Mouse (Mus musculus) liver, embryonic 15.5 days (tissue): ENCODE results near the gene Prrxl1. TPM values are rescaled to one million over a fixed set of nuclear protein-coding genes. Genes with fewer than 3 reads are reported as not detected.

Experiments used
- ATAC-seq: fragments of 200-750 bp; cut with Nextera tagmentation; 2 replicates; pipeline ENCODE4 v1.8.0; 2017; ENCODE audit warnings: moderate number of reproducible peaks, mild to moderate bottlenecking, moderate library complexity; ENCODE audit not compliant: insufficient read depth
- H3K27ac ChIP-seq: fragments of 300-500 bp; sonication (generic); replicated peaks from 2 replicates; pipeline ENCODE4 v1.5.1; 2015; ENCODE audit warnings: mild to moderate bottlenecking, inconsistent platforms
- H3K27me3 ChIP-seq: fragments of 300-500 bp; sonication (generic); 2 replicates; pipeline ENCODE4 v1.6.1; 2015; ENCODE audit warnings: mild to moderate bottlenecking, inconsistent platforms
- H3K36me3 ChIP-seq: fragments of 300-500 bp; sonication (generic); replicated peaks from 2 replicates; pipeline ENCODE4 v1.6.1; 2015; ENCODE audit warnings: moderate library complexity, mild to moderate bottlenecking, inconsistent platforms
- H3K4me1 ChIP-seq: fragments of 300-500 bp; sonication (generic); replicated peaks from 2 replicates; pipeline ENCODE4 v1.6.1; 2015; ENCODE audit warnings: inconsistent platforms
- H3K4me2 ChIP-seq: fragments of 300-500 bp; sonication (generic); 2 replicates; pipeline ENCODE4 v1.6.1; 2015; ENCODE audit warnings: moderate library complexity, mild to moderate bottlenecking, inconsistent platforms
- H3K4me3 ChIP-seq: fragments of 300-500 bp; sonication (generic); replicated peaks from 2 replicates; pipeline ENCODE4 v1.5.1; 2015; ENCODE audit warnings: mild to moderate bottlenecking, inconsistent platforms
- H3K9ac ChIP-seq: fragments of 300-500 bp; sonication (generic); 2 replicates; pipeline ENCODE4 v1.6.1; 2015; ENCODE audit warnings: moderate library complexity, mild to moderate bottlenecking, inconsistent platforms
- H3K9me3 ChIP-seq: fragments of 300-500 bp; sonication (generic); replicated peaks from 2 replicates; pipeline ENCODE4 v1.6.1; 2016; ENCODE audit warnings: inconsistent platforms
- WGBS: fragments of 180-500 bp; shearing (Covaris S2); methylation state at CpG from one replicate; pipeline ENCODE4 v1.1.7; 2015; ENCODE audit warnings: mixed read lengths; ENCODE audit not compliant: insufficient replicate concordance; 5-methylcytosine and 5-hydroxymethylcytosine counted together
- polyA plus RNA-seq: library from polyadenylated mRNA; unstranded; fragments of >200 nt; fragmentation: Nextera tagmentation; extraction: Ambion mirVana; gene quantifications from 2 replicates; pipeline ENCODE4 v1.2.1, GENCODE M21; 2015

Gene Prrxl1
- polyA plus RNA-seq, 1 experiment from 2014 or later, result 0.02 TPM

- Histone ChIP-seq H3K27me3 (no peaks in the 10 kb centered on the region), H3K9me3 (no peaks in the 10 kb centered on the region), H3K4me2 (no peak overlapping the region), H3K36me3 (no peaks in the 10 kb centered on the region), H3K9ac (no peak overlapping the region), H3K27ac (no peak overlapping the region), H3K4me3 (no peak overlapping the region), H3K4me1 (no peaks in the 10 kb centered on the region)
- WGBS, result 35% methylated on average over 10 of the region's 10 CpGs
- no peak for ATAC-seq
Measured at GRCm38 (mm10) chr14:32628584-32628983, 29.4 kb downstream of the Prrxl1 start.

GRCm38 (mm10) chr14:32632908-32633600 lies 33.8 kb downstream of the Prrxl1 start:
- H3K4me2 ChIP-seq, result no peak overlapping the region
- no peak overlapping the region for H3K4me3 ChIP-seq
- no peaks in the 10 kb centered on the region for H3K27me3 ChIP-seq
- ATAC-seq, result no peak
- no peak overlapping the region for H3K9ac ChIP-seq
- H3K4me1 ChIP-seq, result no peaks in the 10 kb centered on the region
- WGBS, result 53% methylated on average over 6 of the region's 6 CpGs
- H3K27ac ChIP-seq, result no peak overlapping the region
- no peaks in the 10 kb centered on the region for H3K36me3 ChIP-seq
- H3K9me3 ChIP-seq, result no peaks in the 10 kb centered on the region

GRCm38 (mm10) chr14:32634015-32634682 lies 34.9 kb downstream of the Prrxl1 start:
- Histone ChIP-seq H3K4me2 (no peak overlapping the region), H3K27ac (no peak overlapping the region), H3K4me1 (no peaks in the 10 kb centered on the region), H3K9me3 (no peaks in the 10 kb centered on the region), H3K36me3 (no peaks in the 10 kb centered on the region), H3K4me3 (no peak overlapping the region), H3K27me3 (no peaks in the 10 kb centered on the region), H3K9ac (no peak overlapping the region)
- ATAC-seq, result no peak
- 14% methylated on average over 11 of the region's 11 CpGs for WGBS

- H3K27ac ChIP-seq, result no peak overlapping the region
- no peak for ATAC-seq
- no peaks in the 10 kb centered on the region for H3K4me1 ChIP-seq
- H3K9ac ChIP-seq, result no peak overlapping the region
- no peaks in the 10 kb centered on the region for H3K9me3 ChIP-seq
- H3K27me3 ChIP-seq, result no peaks in the 10 kb centered on the region
- H3K36me3 ChIP-seq, result no peaks in the 10 kb centered on the region
- no peak overlapping the region for H3K4me3 ChIP-seq
- WGBS, result 48% methylated on average over 2 of the region's 2 CpGs
- H3K4me2 ChIP-seq, result no peak overlapping the region
Measured at GRCm38 (mm10) chr14:32638485-32638884, 39.3 kb downstream of the Prrxl1 start.

GRCm38 (mm10) chr14:32659781-32660180 lies 60.6 kb downstream of the Prrxl1 start:
- H3K9me3 ChIP-seq, result no peaks in the 10 kb centered on the region
- no peak overlapping the region for H3K27ac ChIP-seq
- H3K4me3 ChIP-seq, result no peak overlapping the region
- WGBS, result 60% methylated on average over 9 of the region's 9 CpGs
- H3K4me2 ChIP-seq, result no peak overlapping the region
- ATAC-seq, result no peak
- H3K36me3 ChIP-seq, result no peaks in the 10 kb centered on the region
- H3K4me1 ChIP-seq, result no peaks in the 10 kb centered on the region
- peaks cover 9% of the 10 kb centered on the region; the same call in 1 of the 2 replicates for H3K27me3 ChIP-seq
- H3K9ac ChIP-seq, result no peak overlapping the region

- H3K9ac ChIP-seq, result no peak overlapping the region
- H3K27me3 ChIP-seq, result peaks cover 9% of the 10 kb centered on the region; the same call in 1 of the 2 replicates
- no peaks in the 10 kb centered on the region for H3K36me3 ChIP-seq
- WGBS, result 61% methylated on average over 6 of the region's 6 CpGs
- no peak overlapping the region for H3K4me2 ChIP-seq
- no peaks in the 10 kb centered on the region for H3K9me3 ChIP-seq
- no peak for ATAC-seq
- H3K4me3 ChIP-seq, result no peak overlapping the region
- H3K4me1 ChIP-seq, result no peaks in the 10 kb centered on the region
- no peak overlapping the region for H3K27ac ChIP-seq
Measured at GRCm38 (mm10) chr14:32663099-32663498, 63.9 kb downstream of the Prrxl1 start.

GRCm38 (mm10) chr14:32673178-32673577 lies 74.0 kb downstream of the Prrxl1 start:
- Histone ChIP-seq H3K4me3 (no peak overlapping the region), H3K9ac (no peak overlapping the region), H3K27me3 (no peaks in the 10 kb centered on the region), H3K4me2 (no peak overlapping the region), H3K4me1 (no peaks in the 10 kb centered on the region), H3K9me3 (no peaks in the 10 kb centered on the region), H3K27ac (no peak overlapping the region), H3K36me3 (no peaks in the 10 kb centered on the region)
- WGBS, result 34% methylated on average over 3 of the region's 3 CpGs
- ATAC-seq, result no peak

GRCm38 (mm10) chr14:32678565-32678964 lies 79.4 kb downstream of the Prrxl1 start:
- H3K4me2 ChIP-seq, result no peak overlapping the region
- H3K4me1 ChIP-seq, result no peaks in the 10 kb centered on the region
- no peaks in the 10 kb centered on the region for H3K9me3 ChIP-seq
- H3K27ac ChIP-seq, result no peak overlapping the region
- no peak overlapping the region for H3K9ac ChIP-seq
- no peak for ATAC-seq
- 45% methylated on average over 3 of the region's 3 CpGs for WGBS
- H3K4me3 ChIP-seq, result no peak overlapping the region
- H3K27me3 ChIP-seq, result no peaks in the 10 kb centered on the region
- H3K36me3 ChIP-seq, result no peaks in the 10 kb centered on the region

GRCm38 (mm10) chr14:32681603-32682002 lies 82.4 kb downstream of the Prrxl1 start:
- Histone ChIP-seq H3K27me3 (no peaks in the 10 kb centered on the region), H3K27ac (no peak overlapping the region), H3K4me1 (no peaks in the 10 kb centered on the region), H3K4me2 (no peak overlapping the region), H3K9me3 (no peaks in the 10 kb centered on the region), H3K4me3 (no peak overlapping the region), H3K36me3 (no peaks in the 10 kb centered on the region), H3K9ac (no peak overlapping the region)
- WGBS, result 49% methylated on average over 3 of the region's 3 CpGs
- ATAC-seq, result no peak

- Histone ChIP-seq H3K9me3 (no peaks in the 10 kb centered on the region), H3K4me3 (no peak overlapping the region)
Measured at GRCm38 (mm10) chr14:32682536-32682935, 83.3 kb downstream of the Prrxl1 start.

GRCm38 (mm10) chr14:32683251-32683838 lies 84.1 kb downstream of the Prrxl1 start:
- H3K4me2 ChIP-seq, result no peak overlapping the region
- no peaks in the 10 kb centered on the region for H3K9me3 ChIP-seq
- H3K4me3 ChIP-seq, result no peak overlapping the region
- 29% methylated on average over 19 of the region's 19 CpGs for WGBS
- no peaks in the 10 kb centered on the region for H3K27me3 ChIP-seq
- H3K9ac ChIP-seq, result no peak overlapping the region
- H3K27ac ChIP-seq, result no peak overlapping the region
- ATAC-seq, result no peak
- H3K36me3 ChIP-seq, result no peaks in the 10 kb centered on the region
- H3K4me1 ChIP-seq, result no peaks in the 10 kb centered on the region

More at GRCm38 (mm10) chr14:32682536-32682935, 83.3 kb downstream of the Prrxl1 start:
- H3K4me2 ChIP-seq, result no peak overlapping the region
- H3K9ac ChIP-seq, result no peak overlapping the region
- no peaks in the 10 kb centered on the region for H3K36me3 ChIP-seq
- H3K4me1 ChIP-seq, result no peaks in the 10 kb centered on the region
- WGBS, result 76% methylated on average over 12 of the region's 12 CpGs
- no peak for ATAC-seq
- no peak overlapping the region for H3K27ac ChIP-seq
- no peaks in the 10 kb centered on the region for H3K27me3 ChIP-seq
